Mouse (Mus musculus) brain, embryonic 14.5 days (tissue): ENCODE measurements around the gene Rdh1.

Experiments
- CTCF ChIP-seq: fragments of 200-500 bp; IDR thresholded peaks from 2 replicates; pipeline ENCODE4 v1.5.1; 2012; ENCODE audit warnings: inconsistent platforms, mild to moderate bottlenecking, moderate library complexity, borderline replicate concordance; ENCODE audit not compliant: insufficient read depth, insufficient read length; ENCODE audit errors: extremely low read depth
- POLR2A ChIP-seq: fragments of 200-500 bp; IDR thresholded peaks from 2 replicates; pipeline ENCODE4 v1.6.1; 2012; ENCODE audit warnings: mild to moderate bottlenecking, inconsistent platforms, borderline replicate concordance; ENCODE audit not compliant: poor library complexity, insufficient read depth, insufficient read length, severe bottlenecking; ENCODE audit errors: extremely low read depth

DNA sequence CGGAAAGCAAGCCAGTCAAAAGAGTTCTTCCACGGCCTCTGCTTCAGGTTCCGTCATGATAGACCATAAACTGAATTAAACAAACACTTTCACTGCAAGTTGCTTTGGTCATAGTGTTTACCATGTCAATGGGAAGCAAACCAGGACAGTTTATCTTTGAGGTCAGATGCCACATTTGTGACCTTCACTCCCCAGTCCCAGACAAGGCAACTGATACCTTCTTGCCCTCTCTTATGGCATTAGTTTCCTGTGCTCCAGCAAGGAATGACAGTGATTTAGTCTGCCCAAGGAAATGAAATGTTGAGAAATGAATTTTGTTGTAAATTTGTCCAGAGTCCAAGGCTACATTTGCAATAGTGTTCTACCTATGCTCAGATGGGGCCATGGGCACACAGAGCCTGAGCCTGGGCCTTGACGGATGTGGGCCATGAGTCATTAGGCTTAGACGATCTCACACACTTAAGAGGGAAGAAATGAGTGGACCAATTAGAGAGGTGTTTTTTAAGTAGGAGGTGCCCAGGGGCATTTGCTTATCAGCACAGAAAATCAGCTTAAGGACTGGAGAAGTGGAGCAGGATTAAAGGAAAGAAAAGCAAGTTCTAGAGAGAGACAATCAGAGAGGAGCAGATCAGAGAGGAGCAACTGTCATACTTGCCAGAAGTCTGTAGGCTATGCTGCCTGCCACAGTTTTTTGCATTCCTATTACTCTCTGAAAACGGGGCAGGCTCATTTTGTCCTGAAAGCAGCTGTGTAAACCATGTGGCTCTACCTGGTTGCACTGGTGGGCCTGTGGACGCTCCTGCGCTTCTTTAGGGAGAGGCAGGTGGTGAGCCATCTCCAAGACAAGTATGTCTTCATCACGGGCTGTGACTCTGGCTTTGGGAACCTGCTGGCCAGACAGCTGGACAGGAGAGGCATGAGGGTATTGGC lies at the start of gene Rdh1, which contains the start of gene Rdh16f1:
- TF ChIP-seq POLR2A (no peak), CTCF (no peak)
